Mouse (Mus musculus) G1E (cell line): ENCODE results near the gene B3gnt6.

Experiments
- CTCF ChIP-seq: IDR thresholded peaks from 2 replicates; pipeline ENCODE4 v1.5.1; 2012; ENCODE audit warnings: low read depth, low read length, inconsistent platforms, mixed read lengths
- GATA1 ChIP-seq: IDR thresholded peaks from 2 replicates; pipeline ENCODE4 v1.6.1; 2012; ENCODE audit warnings: borderline replicate concordance, low read length, inconsistent platforms, mixed read lengths
- GATA2 ChIP-seq: IDR thresholded peaks from 2 replicates; pipeline ENCODE4 v1.6.1; 2012; ENCODE audit warnings: low read depth, low read length, inconsistent platforms, borderline replicate concordance
- POLR2AphosphoS5 ChIP-seq: IDR thresholded peaks from 2 replicates; pipeline ENCODE4 v1.6.1; 2012; ENCODE audit warnings: low read depth, low read length, inconsistent platforms; ENCODE audit not compliant: insufficient replicate concordance
- TAL1 ChIP-seq: conservative IDR thresholded peaks from 2 replicates; pipeline ENCODE4 v1.6.1; 2012; ENCODE audit warnings: low read depth, low read length, inconsistent platforms, mixed read lengths

DNA sequence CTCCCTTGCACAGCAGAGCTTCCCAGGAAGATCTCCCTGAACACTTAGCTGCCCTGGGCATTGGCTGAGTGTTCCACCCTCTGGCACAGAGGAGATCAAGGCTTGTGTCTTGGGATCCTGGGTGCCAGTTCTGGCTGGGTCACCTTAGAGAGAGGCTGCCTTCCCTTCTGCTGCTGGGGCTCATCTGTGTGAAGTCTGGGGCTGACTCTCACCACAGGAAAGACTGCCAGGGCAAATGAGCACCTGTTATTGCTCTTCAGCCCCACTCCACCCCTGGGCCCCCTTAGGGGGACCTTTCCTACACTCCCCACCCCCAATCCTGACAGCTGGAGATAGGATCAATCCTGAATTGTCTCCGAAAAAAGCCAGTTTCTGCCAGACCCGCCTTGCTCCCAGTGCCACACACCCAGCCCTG is 22.2 kb downstream of the B3gnt6 start:
- TF ChIP-seq CTCF (no peak), GATA1 (no peak), POLR2AphosphoS5 (no peak), TAL1 (no peak), GATA2 (no peak)
